ENCODE assay signal across 23 mouse cellular contexts in genomic region chr19:18273415-18273814, GRCm38 (mm10).
"Had no signal": no experiment of that assay in that cellular context is flagged by ENCODE, and none has a peak within 500 bp of the region (broad histone marks: within the 10 kb centered on the region; RNA-seq: fewer than 3 reads in every experiment).

No protein-coding gene starts in this region.

- H3K27ac ChIP-seq: kidney, embryonic 15.5 days; limb, embryonic 15.5 days; liver, embryonic 14.5 days; midbrain, embryonic 12.5 days; midbrain, embryonic 15.5 days; neural tube, embryonic 12.5 days; neural tube, embryonic 15.5 days; stomach, postnatal 0 days had no signal

- H3K27me3 ChIP-seq: kidney, embryonic 15.5 days; limb, embryonic 15.5 days; midbrain, embryonic 12.5 days; midbrain, embryonic 15.5 days; neural tube, embryonic 12.5 days; neural tube, embryonic 15.5 days had no signal

- H3K9me3 ChIP-seq: kidney, embryonic 15.5 days; limb, embryonic 15.5 days; midbrain, embryonic 12.5 days; midbrain, embryonic 15.5 days; neural tube, embryonic 12.5 days; neural tube, embryonic 15.5 days had no signal

- H3K9ac ChIP-seq: kidney, embryonic 15.5 days; limb, embryonic 15.5 days; liver, embryonic 14.5 days; liver, postnatal 0 days; lung, embryonic 14.5 days; midbrain, embryonic 12.5 days; midbrain, embryonic 15.5 days; neural tube, embryonic 12.5 days; neural tube, embryonic 15.5 days had no signal

- H3K4me1 ChIP-seq: limb, embryonic 15.5 days; midbrain, embryonic 12.5 days; midbrain, embryonic 15.5 days; neural tube, embryonic 12.5 days; neural tube, embryonic 15.5 days had no signal

- ATAC-seq: liver, postnatal 0 days; midbrain, embryonic 15.5 days had no signal

- DNase-seq: kidney, adult 11 months; kidney, adult 8-10 months; kidney, postnatal 4 days; left cerebral cortex, postnatal 4 days; liver, postnatal 0 days; lung, embryonic 14.5 days; lung, postnatal 10 days; lung, postnatal 4 days; right cerebral cortex, adult 18-20 months; right cerebral cortex, postnatal 14 days; right cerebral cortex, postnatal 4 days; thymus, adult 2 months; thymus, postnatal 14 days; thymus, postnatal 4 days had no signal

- H3K4me2 ChIP-seq: kidney, embryonic 15.5 days; limb, embryonic 15.5 days; liver, embryonic 11.5 days; lung, embryonic 14.5 days; midbrain, embryonic 12.5 days; midbrain, embryonic 15.5 days; neural tube, embryonic 12.5 days; neural tube, embryonic 15.5 days had no signal

- H3K4me3 ChIP-seq: kidney, embryonic 15.5 days; limb, embryonic 15.5 days; midbrain, embryonic 12.5 days; midbrain, embryonic 15.5 days; neural tube, embryonic 12.5 days; neural tube, embryonic 15.5 days had no signal

- H3K36me3 ChIP-seq: kidney, embryonic 15.5 days; limb, embryonic 15.5 days; midbrain, embryonic 12.5 days; midbrain, embryonic 15.5 days; neural tube, embryonic 12.5 days; neural tube, embryonic 15.5 days had no signal
